Mouse (Mus musculus) ES-E14 (cell line): ENCODE results near the gene Sept9. TPM values are rescaled to one million over a fixed set of nuclear protein-coding genes. Genes with fewer than 3 reads are reported as not detected.
A peak's percentile ranks its signal among the peaks of the same experiment; 100 is the strongest.

Experiments used
- DNase-seq: peaks from one replicate; pipeline ENCODE4 v3.0.0-alpha.2; 2013; ENCODE audit warnings: low read depth, low spot score
- H3K27ac ChIP-seq: 2 replicates; pipeline ENCODE4 v1.5.1; 2012; ENCODE audit warnings: low read depth, mild to moderate bottlenecking, low read length, moderate library complexity, mixed read lengths; ENCODE audit not compliant: poor library complexity, insufficient read depth, severe bottlenecking
- H3K36me3 ChIP-seq: 2 replicates; pipeline ENCODE4 v1.6.1; 2012; ENCODE audit warnings: mild to moderate bottlenecking, low read length, moderate library complexity, mixed read lengths; ENCODE audit not compliant: control insufficient read depth, poor library complexity, insufficient read depth, severe bottlenecking
- H3K4me1 ChIP-seq, 2 experiments: fragments of 150-350 bp in 1 of 2; sonication (generic) in 1 of 2; 2 replicates each; pipeline ENCODE4 v1.6.1; 2012; ENCODE audit warnings: low read length in 2 of 2, mild to moderate bottlenecking in 1 of 2, mixed read lengths in 1 of 2; ENCODE audit not compliant: control insufficient read depth in 2 of 2, insufficient read depth in 2 of 2, poor library complexity in 1 of 2
- H3K4me3 ChIP-seq, 2 experiments: fragments of 150-350 bp in 1 of 2; sonication (generic) in 1 of 2; 2 replicates each; pipeline ENCODE4 v1.5.1; 2012; ENCODE audit warnings: low read length in 2 of 2, low read depth in 1 of 2, mild to moderate bottlenecking in 1 of 2, mixed read lengths in 1 of 2; ENCODE audit not compliant: insufficient read depth in 1 of 2, poor library complexity in 1 of 2, severe bottlenecking in 1 of 2
- H3K9ac ChIP-seq: 2 replicates; pipeline ENCODE4 v1.6.1; 2012; ENCODE audit warnings: low read depth, mild to moderate bottlenecking, low read length, mixed read lengths; ENCODE audit not compliant: poor library complexity, insufficient read depth, severe bottlenecking
- H3K9me3 ChIP-seq: fragments of 150-350 bp; sonication (generic); 2 replicates; pipeline ENCODE4 v1.6.1; 2012; ENCODE audit warnings: low read depth, mild to moderate bottlenecking, low read length; ENCODE audit not compliant: control insufficient read depth, insufficient read depth
- CHD2 ChIP-seq: IDR thresholded peaks from 2 replicates; pipeline ENCODE4 v1.6.1; 2014; ENCODE audit warnings: mild to moderate bottlenecking, low read depth, low read length, inconsistent platforms
- HCFC1 ChIP-seq: IDR thresholded peaks from 2 replicates; pipeline ENCODE4 v1.6.1; 2012; ENCODE audit warnings: low read length, inconsistent platforms, borderline replicate concordance; ENCODE audit not compliant: insufficient read depth
- MAFK ChIP-seq: IDR thresholded peaks from 2 replicates; pipeline ENCODE4 v1.6.1; 2014; ENCODE audit warnings: mild to moderate bottlenecking, low read depth, low read length, inconsistent platforms; ENCODE audit not compliant: insufficient read depth
- ZC3H11A ChIP-seq: IDR thresholded peaks from 2 replicates; pipeline ENCODE4 v1.6.1; 2012; ENCODE audit warnings: low read depth, mild to moderate bottlenecking, inconsistent platforms, low read length, borderline replicate concordance
- ZNF384 ChIP-seq: IDR thresholded peaks from 2 replicates; pipeline ENCODE4 v1.6.1; 2012; ENCODE audit warnings: low read depth, low read length, inconsistent platforms
- in situ Hi-C, 2 experiments: fragments of 600-800 bp; cut with MboI; formaldehyde crosslinking; loops; one replicate each; pipeline ENCODE4 v1.15.1; 2025; ENCODE audit warnings: low sequenced_read_pairs in 2 of 2, inconsistent platforms in 1 of 2; ENCODE audit not compliant: unreplicated experiment in 2 of 2
- total RNA-seq: library from RNA; depleted of rRNA; stranded (reverse); fragments of 300-350 nt; gene quantifications from 2 replicates; pipeline ENCODE4 v1.2.3, GENCODE M21; 2012

Gene Sept9
- total RNA-seq, 1 experiment = 65.7 TPM

DNA sequence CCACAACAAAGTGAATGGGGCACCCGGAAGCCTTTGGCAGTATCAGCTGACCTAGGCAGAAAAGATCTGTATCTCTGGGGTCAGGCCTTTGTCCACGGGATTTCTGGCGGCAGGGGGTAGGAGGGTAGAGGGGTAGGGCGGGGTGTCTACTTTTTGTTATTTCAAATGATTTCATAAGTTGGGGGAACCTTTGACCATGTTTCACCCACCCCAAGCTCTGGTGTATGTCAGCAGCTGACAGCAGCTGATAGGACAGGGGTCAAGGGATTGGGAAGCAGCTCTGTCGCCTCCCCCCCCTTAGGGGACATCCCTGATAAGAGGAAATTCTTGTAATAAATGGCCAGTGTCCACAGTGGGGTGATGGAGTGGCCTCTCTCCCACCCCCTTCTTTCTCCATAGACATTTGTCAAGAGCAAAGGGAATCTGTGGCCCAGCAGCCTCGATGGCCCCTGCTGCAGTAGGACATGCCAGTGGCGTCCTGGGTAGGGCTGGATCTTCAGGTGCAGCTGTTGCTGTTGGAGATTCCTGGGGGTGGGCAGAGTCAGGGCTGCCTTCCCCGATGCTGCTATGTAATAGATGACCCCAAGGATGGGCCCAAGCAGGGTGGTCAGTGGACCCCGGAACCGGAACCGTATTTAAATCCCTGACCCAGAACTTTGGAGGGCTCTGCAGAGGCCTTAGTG, 145.0 kb downstream of the Sept9 start:
- in situ Hi-C loops = no loop called here
- Histone ChIP-seq H3K9me3 (no peaks in the 10 kb centered on the region), H3K36me3 (no peaks in the 10 kb centered on the region; the same call in 1 of the 2 replicates), H3K27ac (0 out of 2 replicates have a peak overlapping the region, but pooled peaks have one; percentile 21), H3K4me3 (no peak overlapping the region), H3K9ac (no peak overlapping the region), H3K4me1 (peaks cover 8 to 55% of the 10 kb centered on the region in 2 experiments)
- no peak for DNase-seq
- TF ChIP-seq CHD2 = no peak
- TF ChIP-seq ZC3H11A = no peak
- TF ChIP-seq ZNF384 = no peak
- TF ChIP-seq MAFK = no peak
- no peak for TF ChIP-seq HCFC1

DNA sequence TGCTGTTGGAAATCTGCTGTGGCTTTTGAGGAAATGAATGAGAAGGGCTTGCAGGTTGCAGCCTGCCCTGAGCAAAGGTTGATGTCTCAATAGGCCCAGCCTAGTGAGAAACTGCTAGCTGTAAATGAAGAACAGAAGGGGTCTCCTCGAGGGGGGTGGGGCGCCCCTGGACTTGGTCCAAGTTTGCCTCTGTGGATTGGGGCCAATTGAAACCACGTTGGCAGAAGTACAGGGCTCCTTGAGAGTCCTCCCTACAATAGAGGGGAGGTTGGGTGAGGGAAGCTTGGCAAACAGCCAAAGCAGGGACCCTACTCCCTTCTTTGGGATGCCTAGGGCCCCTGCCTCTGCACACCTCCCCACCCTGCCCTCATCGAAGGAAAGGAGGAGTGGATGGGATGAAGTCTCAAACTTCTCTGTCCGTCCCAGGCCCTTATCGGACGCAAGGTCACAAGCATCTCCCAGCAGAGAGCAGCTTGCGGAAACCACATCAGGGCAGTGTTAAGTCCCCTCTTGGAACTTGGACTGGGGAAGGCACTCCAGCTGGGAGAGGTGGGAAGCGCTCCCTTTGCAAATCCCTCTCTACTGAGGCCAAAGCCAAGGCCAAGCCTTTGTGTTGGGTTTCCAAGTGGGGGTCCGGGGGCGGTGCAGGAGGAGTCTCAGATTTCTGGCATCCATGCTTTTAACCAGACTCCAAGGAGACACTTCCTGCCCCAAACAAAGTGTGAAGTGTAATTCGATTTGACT, 145.7 kb downstream of the Sept9 start:
- H3K36me3 ChIP-seq = no peaks in the 10 kb centered on the region; the same call in 1 of the 2 replicates
- no peak overlapping the region for H3K9ac ChIP-seq
- peak overlapping the region; percentile 17; the same call in 1 of the 2 replicates for H3K27ac ChIP-seq
- H3K4me1 ChIP-seq = peaks cover 10 to 56% of the 10 kb centered on the region in 2 experiments
- in situ Hi-C loops = no loop called here
- no peak overlapping the region for H3K4me3 ChIP-seq
- TF ChIP-seq ZNF384 (no peak), HCFC1 (no peak), ZC3H11A (no peak), MAFK (no peak), CHD2 (no peak)
- no peaks in the 10 kb centered on the region for H3K9me3 ChIP-seq
- DNase-seq = no peak

DNA sequence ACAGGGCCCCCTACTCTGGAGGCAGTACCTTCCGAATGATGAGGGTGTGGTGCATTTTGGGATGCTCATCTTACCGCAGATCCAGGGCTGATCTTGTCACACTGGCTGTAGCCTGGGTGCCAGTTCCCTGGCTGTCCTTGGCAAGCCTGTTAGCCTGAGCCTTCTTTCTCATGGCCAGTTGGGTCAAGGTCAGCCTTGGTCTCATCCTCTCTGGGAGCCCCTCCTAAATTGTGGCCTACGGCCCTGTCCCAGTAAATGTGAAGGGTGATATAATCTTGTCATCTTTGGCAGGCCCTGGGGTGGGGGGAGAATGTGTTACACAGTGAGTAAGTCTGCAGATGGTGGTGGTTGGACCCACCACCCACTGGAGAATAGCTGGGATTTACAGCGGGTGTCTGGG, 147.8 kb downstream of the Sept9 start:
- H3K4me3 ChIP-seq = no peak overlapping the region
- H3K9me3 ChIP-seq = no peaks in the 10 kb centered on the region
- no peak overlapping the region for H3K9ac ChIP-seq
- peaks cover 8% of the 10 kb centered on the region for H3K36me3 ChIP-seq
- no peak for TF ChIP-seq ZC3H11A
- TF ChIP-seq CHD2 = no peak
- no peak for TF ChIP-seq HCFC1
- TF ChIP-seq ZNF384 = no peak
- no peak for TF ChIP-seq MAFK
- DNase-seq = no peak
- H3K4me1 ChIP-seq = peaks cover 2 to 41% of the 10 kb centered on the region in 2 experiments; a peak in 3 of 4 replicates
- in situ Hi-C loops = no loop called here
- no peak overlapping the region for H3K27ac ChIP-seq

DNA sequence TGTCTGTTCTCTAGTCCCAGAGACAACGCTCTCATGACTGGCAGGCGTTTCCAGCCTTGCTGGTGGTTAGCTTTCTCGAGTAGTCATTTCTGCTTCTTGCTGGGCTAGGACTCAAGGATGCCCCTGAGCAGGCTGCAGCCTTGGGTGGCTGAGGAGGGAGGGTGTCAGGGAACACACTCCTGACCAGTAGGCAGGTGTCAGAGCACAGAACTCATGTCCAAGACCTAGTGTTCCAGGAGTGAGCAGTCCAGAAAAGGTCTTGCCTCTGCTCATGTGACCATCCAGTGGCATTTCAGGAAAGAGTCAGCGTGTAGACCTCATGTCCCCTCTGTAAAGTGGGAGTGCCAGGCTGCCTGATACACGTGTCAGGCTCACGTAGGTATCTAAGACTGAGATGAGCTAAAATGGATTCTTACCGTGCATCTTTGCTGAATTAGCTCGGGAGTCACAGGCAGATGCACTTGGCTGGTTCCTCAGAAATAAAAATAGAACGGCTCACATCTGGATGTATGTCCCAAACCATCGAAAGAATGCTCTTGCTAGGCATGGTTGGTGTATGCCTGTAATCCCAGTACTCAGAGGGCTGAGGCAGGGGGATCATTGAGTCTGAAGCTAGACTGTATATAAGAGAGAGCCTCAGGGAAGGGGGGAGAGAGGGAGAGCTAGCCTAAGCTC, 149.1 kb downstream of the Sept9 start:
- no peak for TF ChIP-seq CHD2
- TF ChIP-seq MAFK = no peak
- no peak for TF ChIP-seq ZNF384
- TF ChIP-seq HCFC1 = no peak
- TF ChIP-seq ZC3H11A = no peak
- in situ Hi-C loops = no loop called here
- no peak for DNase-seq
- H3K9me3 ChIP-seq = no peaks in the 10 kb centered on the region
- H3K4me1 ChIP-seq = peaks cover 2 to 42% of the 10 kb centered on the region in 2 experiments; a peak in 3 of 4 replicates
- H3K9ac ChIP-seq = no peak overlapping the region
- peaks cover 19% of the 10 kb centered on the region for H3K36me3 ChIP-seq
- no peak overlapping the region for H3K27ac ChIP-seq
- no peak overlapping the region for H3K4me3 ChIP-seq
